8 mouse cellular contexts compared by ENCODE assay signal in genomic region chr5:124084588-124085173, GRCm38 (mm10). TPM values are rescaled to one million over a fixed set of nuclear protein-coding genes. Genes with fewer than 3 reads are reported as not detected.
A peak's percentile ranks its signal among the peaks of the same experiment; 100 is the strongest.
DNase-seq lines count a peak whose midpoint lies in the region; ATAC-seq and TF ChIP-seq lines count a peak whose summit lies in the region.

No protein-coding gene starts in this region.

- no peak overlapping the region for H3K4me2 ChIP-seq in midbrain, embryonic 15.5 days
- no peak overlapping the region for H3K4me2 ChIP-seq in midbrain, embryonic 12.5 days (replicated peaks)

- ATAC-seq in midbrain, embryonic 15.5 days (replicated peaks), result no peak; the same call in 1 of the 2 replicates
- ATAC-seq in midbrain, embryonic 12.5 days (ENCODE audit: low FRiP score, low read depth), result peak; percentile 41; the same call in 1 of the 2 replicates

- peak; percentile 82 for DNase-seq in midbrain, embryonic 10.5 days (ENCODE audit: low spot score)
- peak; percentile 83 for DNase-seq in embryo, embryonic 11 days
- DNase-seq in gastrocnemius, postnatal 4 days (ENCODE audit: low spot score in 2 of 2), result peak; percentile 67 to 82
- DNase-seq in kidney, adult 2 months, result peak; percentile 88
- peak; percentile 92 for DNase-seq in limb, embryonic 10.5 days (ENCODE audit: low spot score)
- peak; percentile 73 to 88 for DNase-seq in spleen, adult 18-20 months

- no peaks in the 10 kb centered on the region for H3K36me3 ChIP-seq in midbrain, embryonic 10.5 days
- no peaks in the 10 kb centered on the region for H3K36me3 ChIP-seq in midbrain, embryonic 15.5 days (replicated peaks)
- no peaks in the 10 kb centered on the region for H3K36me3 ChIP-seq in kidney, adult 2 months (ENCODE audit: control insufficient read depth, insufficient read depth, low read length)
- no peaks in the 10 kb centered on the region for H3K36me3 ChIP-seq in limb, embryonic 10.5 days
- no peaks in the 10 kb centered on the region for H3K36me3 ChIP-seq in midbrain, embryonic 12.5 days

- H3K9me3 ChIP-seq in midbrain, embryonic 10.5 days (replicated peaks), result no peaks in the 10 kb centered on the region
- no peaks in the 10 kb centered on the region for H3K9me3 ChIP-seq in midbrain, embryonic 15.5 days
- H3K9me3 ChIP-seq in limb, embryonic 10.5 days (replicated peaks), result no peaks in the 10 kb centered on the region
- H3K9me3 ChIP-seq in midbrain, embryonic 12.5 days, result no peaks in the 10 kb centered on the region

- TF ChIP-seq POLR2A in kidney, adult 2 months (IDR thresholded peaks at IDR 0.05; ENCODE audit: low read depth, low read length), result no peak

- WGBS in midbrain, embryonic 10.5 days, result 41% methylated on average over 11 of the region's 11 CpGs
- whole genome bisulfite sequencing in midbrain, embryonic 15.5 days, result 37% methylated on average over 11 of the region's 11 CpGs
- 39% methylated on average over 11 of the region's 11 CpGs for WGBS in kidney, adult 2 months
- 41% methylated on average over 11 of the region's 11 CpGs for WGBS in limb, embryonic 10.5 days
- 39% methylated on average over 11 of the region's 11 CpGs for WGBS in midbrain, embryonic 12.5 days

- peak; percentile 99 for TF ChIP-seq CTCF in kidney, adult 2 months (conservative IDR thresholded peaks at IDR 0.05; ENCODE audit: insufficient read depth, insufficient read length, low read depth, low read length)

- H3K4me1 ChIP-seq in midbrain, embryonic 10.5 days, result no peaks in the 10 kb centered on the region
- H3K4me1 ChIP-seq in midbrain, embryonic 15.5 days, result no peaks in the 10 kb centered on the region
- H3K4me1 ChIP-seq in kidney, adult 2 months (ENCODE audit: control insufficient read depth, insufficient read depth, low read length), result no peaks in the 10 kb centered on the region
- no peaks in the 10 kb centered on the region for H3K4me1 ChIP-seq in limb, embryonic 10.5 days
- H3K4me1 ChIP-seq in midbrain, embryonic 12.5 days, result peaks cover under 1% of the 10 kb centered on the region; the same call in 1 of the 2 replicates

- no peaks in the 10 kb centered on the region for H3K27me3 ChIP-seq in midbrain, embryonic 10.5 days (ENCODE audit: low read depth, poor library complexity, severe bottlenecking)
- no peaks in the 10 kb centered on the region for H3K27me3 ChIP-seq in midbrain, embryonic 15.5 days (replicated peaks)
- H3K27me3 ChIP-seq in kidney, adult 2 months (replicated peaks; ENCODE audit: control insufficient read depth, insufficient read depth, low read length), result no peaks in the 10 kb centered on the region
- no peaks in the 10 kb centered on the region for H3K27me3 ChIP-seq in limb, embryonic 10.5 days (ENCODE audit: low read depth, poor library complexity, severe bottlenecking)
- H3K27me3 ChIP-seq in midbrain, embryonic 12.5 days, result peaks cover 19% of the 10 kb centered on the region; the same call in 1 of the 2 replicates

- H3K9ac ChIP-seq in midbrain, embryonic 15.5 days, result no peak overlapping the region
- no peak overlapping the region for H3K9ac ChIP-seq in midbrain, embryonic 12.5 days (replicated peaks)

- no peak overlapping the region for H3K4me3 ChIP-seq in midbrain, embryonic 10.5 days
- H3K4me3 ChIP-seq in midbrain, embryonic 15.5 days, result no peak overlapping the region
- H3K4me3 ChIP-seq in kidney, adult 2 months (ENCODE audit: insufficient read depth, low read depth, low read length), result no peak overlapping the region
- H3K4me3 ChIP-seq in limb, embryonic 10.5 days, result no peak overlapping the region
- H3K4me3 ChIP-seq in midbrain, embryonic 12.5 days, result no peak overlapping the region

- H3K27ac ChIP-seq in midbrain, embryonic 10.5 days (replicated peaks), result no peak overlapping the region
- H3K27ac ChIP-seq in midbrain, embryonic 15.5 days, result no peak overlapping the region
- no peak overlapping the region for H3K27ac ChIP-seq in kidney, adult 2 months (ENCODE audit: insufficient read depth, low read depth, low read length)
- H3K27ac ChIP-seq in limb, embryonic 10.5 days, result no peak overlapping the region; the same call in 1 of the 2 replicates
- H3K27ac ChIP-seq in midbrain, embryonic 12.5 days (replicated peaks), result no peak overlapping the region

RNA-seq across cellular contexts. Expression of gene Abcb9, which starts 10.9 kb away (rescaled TPM):
- polyA plus RNA-seq in midbrain, embryonic 10.5 days (2016; fragmentation: Nextera tagmentation; extraction: Ambion mirVana), result 0.54 and 1.1 TPM in 2 replicates
- 16.0 and 17.7 TPM in 2 replicates for polyA plus RNA-seq in midbrain, embryonic 15.5 days (2015; fragmentation: Nextera tagmentation; extraction: Ambion mirVana)
- total RNA-seq in gastrocnemius, postnatal 4 days (2021), result 1 to 10 TPM; 5.2 to 6.1 TPM
- polyA plus RNA-seq in kidney, adult 2 months (2012; rRNA removed), result 8.1 and 8.5 TPM in 2 replicates
- 0.13 and 0.55 TPM in 2 replicates for polyA plus RNA-seq in limb, embryonic 10.5 days (2016; fragmentation: Nextera tagmentation; extraction: Ambion mirVana)
- polyA plus RNA-seq in midbrain, embryonic 12.5 days (2016; fragmentation: Nextera tagmentation; extraction: Ambion mirVana), result 2.0 and 2.2 TPM in 2 replicates

RNA-seq across cellular contexts. Expression of gene Ogfod2, which starts 27.4 kb away (rescaled TPM):
- polyA plus RNA-seq in midbrain, embryonic 10.5 days (2016; fragmentation: Nextera tagmentation; extraction: Ambion mirVana), result 18.1 TPM in 2 replicates
- polyA plus RNA-seq in midbrain, embryonic 15.5 days (2015; fragmentation: Nextera tagmentation; extraction: Ambion mirVana), result 37.7 and 38.0 TPM in 2 replicates
- 10 to 100 TPM in 1 of 2 experiments, 1 to 10 TPM in 1; 9.0 to 11.2 TPM for total RNA-seq in gastrocnemius, postnatal 4 days (2021)
- polyA plus RNA-seq in kidney, adult 2 months (2012; rRNA removed), result 54.9 and 71.9 TPM in 2 replicates
- polyA plus RNA-seq in limb, embryonic 10.5 days (2016; fragmentation: Nextera tagmentation; extraction: Ambion mirVana), result 13.2 and 16.2 TPM in 2 replicates
- polyA plus RNA-seq in midbrain, embryonic 12.5 days (2016; fragmentation: Nextera tagmentation; extraction: Ambion mirVana), result 15.9 and 23.3 TPM in 2 replicates

RNA-seq across cellular contexts. Expression of gene Arl6ip4, which starts 31.2 kb away (rescaled TPM):
- 123 and 132 TPM in 2 replicates for polyA plus RNA-seq in midbrain, embryonic 10.5 days (2016; fragmentation: Nextera tagmentation; extraction: Ambion mirVana)
- polyA plus RNA-seq in midbrain, embryonic 15.5 days (2015; fragmentation: Nextera tagmentation; extraction: Ambion mirVana), result 79.6 and 81.1 TPM in 2 replicates
- 10 to 100 TPM; 69.9 to 76.4 TPM for total RNA-seq in gastrocnemius, postnatal 4 days (2021)
- 28.9 and 31.5 TPM in 2 replicates for polyA plus RNA-seq in kidney, adult 2 months (2012; rRNA removed)
- 139 and 150 TPM in 2 replicates for polyA plus RNA-seq in limb, embryonic 10.5 days (2016; fragmentation: Nextera tagmentation; extraction: Ambion mirVana)
- polyA plus RNA-seq in midbrain, embryonic 12.5 days (2016; fragmentation: Nextera tagmentation; extraction: Ambion mirVana), result 94.8 and 98.3 TPM in 2 replicates

RNA-seq across cellular contexts. Expression of gene Vps37b, which starts 52.6 kb away (rescaled TPM):
- 58.1 and 69.2 TPM in 2 replicates for polyA plus RNA-seq in midbrain, embryonic 10.5 days (2016; fragmentation: Nextera tagmentation; extraction: Ambion mirVana)
- polyA plus RNA-seq in midbrain, embryonic 15.5 days (2015; fragmentation: Nextera tagmentation; extraction: Ambion mirVana), result 66.7 and 73.7 TPM in 2 replicates
- total RNA-seq in gastrocnemius, postnatal 4 days (2021), result 10 to 100 TPM; 24.4 to 29.3 TPM
- 22.6 and 24.1 TPM in 2 replicates for polyA plus RNA-seq in kidney, adult 2 months (2012; rRNA removed)
- polyA plus RNA-seq in limb, embryonic 10.5 days (2016; fragmentation: Nextera tagmentation; extraction: Ambion mirVana), result 40.5 and 42.6 TPM in 2 replicates
- polyA plus RNA-seq in midbrain, embryonic 12.5 days (2016; fragmentation: Nextera tagmentation; extraction: Ambion mirVana), result 68.0 and 74.2 TPM in 2 replicates
